Mouse (Mus musculus): ENCODE results near the gene Rrp7a. TPM values are rescaled to one million over a fixed set of nuclear protein-coding genes. Genes with fewer than 3 reads are reported as not detected.

Rrp7a gene
- total and polyA plus RNA-seq, 3 experiments, result 34.0 to 126 (median 73.2) TPM

DNA sequence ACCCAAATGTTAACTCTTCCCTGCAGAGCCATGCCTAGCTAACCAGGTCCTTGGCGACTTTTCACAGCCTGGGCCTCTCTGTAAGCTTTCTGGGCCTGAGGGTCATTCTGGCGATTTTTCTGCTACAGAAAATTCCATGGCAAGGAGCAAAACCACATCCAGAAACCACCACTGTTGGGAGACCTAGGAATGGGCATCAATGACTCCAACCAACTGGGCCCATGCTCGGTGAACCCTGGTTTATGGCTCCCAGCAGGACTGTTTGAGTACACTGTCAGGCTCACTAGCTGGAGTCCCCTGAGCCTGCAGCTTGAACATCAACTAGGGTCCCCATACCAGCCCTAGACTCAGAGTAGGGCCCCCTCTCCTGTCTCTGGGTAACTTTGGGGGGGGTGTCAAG is 45.7 kb upstream of the Rrp7a start:
- no peaks in the 10 kb centered on the region for H3K9me3 ChIP-seq (replicated peaks)
- peaks cover 64% of the 10 kb centered on the region for H3K36me3 ChIP-seq (replicated peaks)
- H3K4me3 ChIP-seq (ENCODE audit: low read depth, low read length), result no peak overlapping the region; the same call in 1 of the 2 replicates
- peaks cover 82% of the 10 kb centered on the region for H3K4me1 ChIP-seq (ENCODE audit: insufficient read depth, low read depth, low read length)
- TF ChIP-seq GATA1 (IDR thresholded peaks at IDR 0.05; ENCODE audit: borderline replicate concordance, low read length), result no peak
- no peak for TF ChIP-seq POLR2AphosphoS5 (IDR thresholded peaks at IDR 0.05; ENCODE audit: insufficient replicate concordance, low read depth, low read length)
- TF ChIP-seq GATA2 (IDR thresholded peaks at IDR 0.05; ENCODE audit: borderline replicate concordance, low read depth, low read length), result no peak
- TF ChIP-seq TAL1 (conservative IDR thresholded peaks at IDR 0.05; ENCODE audit: low read depth, low read length), result no peak
- no peak for TF ChIP-seq CTCF (IDR thresholded peaks at IDR 0.05; ENCODE audit: low read depth, low read length)
- no peak for DNase-seq (ENCODE audit: low spot score)
- ATAC-seq (ENCODE audit: extremely low read depth, insufficient number of reproducible peaks, low FRiP score, poor library complexity, severe bottlenecking), result no peak
- H3K27me3 ChIP-seq (ENCODE audit: insufficient read depth, low read length), result no peaks in the 10 kb centered on the region

DNA sequence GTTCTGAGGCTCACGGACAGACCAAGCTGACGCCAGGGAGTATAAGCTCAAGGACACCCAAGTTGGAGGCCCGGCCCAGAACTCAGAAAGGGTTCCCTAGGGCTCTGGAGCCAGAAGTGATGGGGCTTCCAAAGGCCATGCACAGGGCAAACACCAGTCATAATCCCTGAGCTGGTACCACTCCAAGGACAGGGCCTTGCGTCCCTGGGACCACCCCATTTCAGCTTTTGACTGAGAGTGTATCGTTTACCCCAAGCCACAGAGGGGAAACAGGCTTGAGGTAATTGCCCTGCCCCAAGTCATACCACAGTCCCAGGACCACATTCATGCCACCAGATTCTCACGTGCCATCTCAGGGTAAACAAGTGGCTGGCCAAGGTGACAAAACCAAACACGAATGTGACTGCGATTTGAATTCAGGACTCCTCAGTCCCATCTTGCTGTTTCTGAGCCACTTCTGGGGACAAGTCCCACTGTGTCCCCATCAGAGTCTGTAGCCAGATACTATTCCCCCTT is 45.0 kb upstream of the Rrp7a start:
- ATAC-seq (ENCODE audit: extremely low read depth, insufficient number of reproducible peaks, low FRiP score, poor library complexity, severe bottlenecking), result no peak
- TF ChIP-seq TAL1 (conservative IDR thresholded peaks at IDR 0.05; ENCODE audit: low read depth, low read length), result no peak
- TF ChIP-seq GATA1 (IDR thresholded peaks at IDR 0.05; ENCODE audit: borderline replicate concordance, low read length), result no peak
- TF ChIP-seq POLR2AphosphoS5 (IDR thresholded peaks at IDR 0.05; ENCODE audit: insufficient replicate concordance, low read depth, low read length), result no peak
- TF ChIP-seq GATA2 (IDR thresholded peaks at IDR 0.05; ENCODE audit: borderline replicate concordance, low read depth, low read length), result no peak
- no peak for TF ChIP-seq CTCF (IDR thresholded peaks at IDR 0.05; ENCODE audit: low read depth, low read length)
- Histone ChIP-seq H3K9me3 (replicated peaks) (no peaks in the 10 kb centered on the region), H3K36me3 (replicated peaks) (peaks cover 71% of the 10 kb centered on the region), H3K4me3 (ENCODE audit: low read depth, low read length) (peak overlapping the region; percentile 7; the same call in 1 of the 2 replicates), H3K27me3 (ENCODE audit: insufficient read depth, low read length) (no peaks in the 10 kb centered on the region), H3K4me1 (ENCODE audit: insufficient read depth, low read depth, low read length) (peaks cover 80% of the 10 kb centered on the region)
- no peak for DNase-seq (ENCODE audit: low spot score)

DNA sequence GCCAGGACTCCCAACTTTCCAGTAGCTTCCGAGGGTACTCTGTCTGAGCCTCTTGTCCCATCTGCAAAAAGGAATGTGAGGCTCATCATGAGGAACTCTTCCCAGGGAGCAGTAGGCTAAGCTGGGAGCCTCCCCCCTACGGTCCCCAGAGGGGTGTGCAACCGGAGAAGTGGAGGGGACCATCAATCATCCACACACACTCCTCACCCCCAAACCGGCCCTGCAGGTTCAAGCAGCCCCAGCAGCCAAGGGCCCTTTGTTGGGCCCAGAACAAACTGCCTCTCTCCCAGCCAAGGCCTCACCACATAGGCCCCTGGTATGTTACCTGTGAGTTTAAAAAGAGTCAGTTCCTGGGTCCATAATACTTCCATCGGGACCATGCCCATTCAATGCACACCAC is 44.5 kb upstream of the Rrp7a start:
- H3K9me3 ChIP-seq (replicated peaks), result no peaks in the 10 kb centered on the region
- peaks cover 80% of the 10 kb centered on the region for H3K4me1 ChIP-seq (ENCODE audit: insufficient read depth, low read depth, low read length)
- no peaks in the 10 kb centered on the region for H3K27me3 ChIP-seq (ENCODE audit: insufficient read depth, low read length)
- H3K4me3 ChIP-seq (ENCODE audit: low read depth, low read length), result no peak overlapping the region; the same call in 1 of the 2 replicates
- no peak for TF ChIP-seq TAL1 (conservative IDR thresholded peaks at IDR 0.05; ENCODE audit: low read depth, low read length)
- TF ChIP-seq GATA2 (IDR thresholded peaks at IDR 0.05; ENCODE audit: borderline replicate concordance, low read depth, low read length), result no peak
- TF ChIP-seq GATA1 (IDR thresholded peaks at IDR 0.05; ENCODE audit: borderline replicate concordance, low read length), result no peak
- no peak for TF ChIP-seq CTCF (IDR thresholded peaks at IDR 0.05; ENCODE audit: low read depth, low read length)
- TF ChIP-seq POLR2AphosphoS5 (IDR thresholded peaks at IDR 0.05; ENCODE audit: insufficient replicate concordance, low read depth, low read length), result no peak
- H3K36me3 ChIP-seq (replicated peaks), result peaks cover 76% of the 10 kb centered on the region
- ATAC-seq (ENCODE audit: extremely low read depth, insufficient number of reproducible peaks, low FRiP score, poor library complexity, severe bottlenecking) (no peak), DNase-seq (ENCODE audit: low spot score) (no peak)

DNA sequence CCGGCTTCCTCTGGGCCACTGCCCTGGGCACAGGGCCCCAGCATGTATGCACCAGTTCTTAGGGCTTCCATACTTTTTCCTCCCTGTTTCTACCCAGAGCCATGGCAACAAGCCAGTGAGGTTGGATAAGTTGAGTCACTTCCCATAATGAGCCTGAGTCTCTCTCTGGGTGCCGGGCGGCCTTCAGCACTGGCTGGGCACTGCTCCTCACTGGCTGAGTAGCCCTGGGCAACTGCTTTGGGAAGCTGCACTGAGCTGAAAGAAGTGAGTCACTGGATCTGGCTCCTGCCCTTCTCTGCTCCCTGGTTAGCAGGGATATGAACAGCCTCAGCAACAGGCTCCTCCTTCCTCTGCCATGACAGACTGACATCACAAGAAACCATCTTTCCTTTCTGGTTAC is 44.0 kb upstream of the Rrp7a start:
- TF ChIP-seq GATA1 (IDR thresholded peaks at IDR 0.05; ENCODE audit: borderline replicate concordance, low read length), result no peak
- TF ChIP-seq POLR2AphosphoS5 (IDR thresholded peaks at IDR 0.05; ENCODE audit: insufficient replicate concordance, low read depth, low read length), result no peak
- no peak for TF ChIP-seq TAL1 (conservative IDR thresholded peaks at IDR 0.05; ENCODE audit: low read depth, low read length)
- TF ChIP-seq GATA2 (IDR thresholded peaks at IDR 0.05; ENCODE audit: borderline replicate concordance, low read depth, low read length), result no peak
- no peak for TF ChIP-seq CTCF (IDR thresholded peaks at IDR 0.05; ENCODE audit: low read depth, low read length)
- Histone ChIP-seq H3K27me3 (ENCODE audit: insufficient read depth, low read length) (no peaks in the 10 kb centered on the region), H3K36me3 (replicated peaks) (peaks cover 81% of the 10 kb centered on the region), H3K9me3 (replicated peaks) (no peaks in the 10 kb centered on the region), H3K4me1 (ENCODE audit: insufficient read depth, low read depth, low read length) (peaks cover 83% of the 10 kb centered on the region), H3K4me3 (ENCODE audit: low read depth, low read length) (no peak overlapping the region; the same call in 1 of the 2 replicates)
- no peak for ATAC-seq (ENCODE audit: extremely low read depth, insufficient number of reproducible peaks, low FRiP score, poor library complexity, severe bottlenecking)
- DNase-seq (ENCODE audit: low spot score), result no peak

DNA sequence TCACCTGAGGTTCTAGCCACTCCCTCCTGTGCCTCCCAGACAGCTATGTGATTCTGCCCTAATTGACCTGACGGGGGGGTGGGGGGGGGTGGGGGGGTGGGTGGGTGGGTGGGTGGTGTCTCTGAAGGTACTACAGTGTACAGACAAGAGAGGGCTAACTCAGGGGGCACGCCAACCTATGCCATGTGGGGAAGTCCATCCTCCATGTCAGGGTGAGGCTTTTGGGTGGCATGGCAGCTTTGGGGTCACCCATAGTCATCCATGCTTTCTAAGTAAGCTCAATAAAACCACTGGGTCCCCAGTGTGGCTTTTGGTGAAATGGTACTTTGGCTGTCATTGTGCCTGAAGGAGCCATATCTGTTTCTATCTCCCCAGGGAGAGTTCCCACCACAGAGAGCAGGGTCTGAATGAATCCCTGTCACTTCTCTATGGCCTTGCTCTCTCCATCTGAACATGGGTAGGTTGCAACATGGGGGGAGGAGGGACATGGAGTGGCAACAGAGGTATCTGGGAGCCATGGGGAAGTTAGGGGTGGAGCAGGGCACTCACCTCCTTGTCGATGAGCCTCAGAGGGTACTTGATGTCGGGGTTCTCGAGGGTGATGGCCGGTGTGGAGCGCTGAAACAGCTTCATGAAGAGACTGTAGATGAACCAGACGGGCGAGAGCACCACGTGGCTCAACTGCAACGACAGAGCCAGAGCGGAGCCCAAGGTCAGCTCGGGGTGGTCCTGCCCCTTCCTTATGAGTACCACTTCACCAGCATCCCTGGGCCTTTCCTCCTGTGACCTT is 43.1 kb upstream of the Rrp7a start:
- TF ChIP-seq POLR2AphosphoS5 (IDR thresholded peaks at IDR 0.05; ENCODE audit: insufficient replicate concordance, low read depth, low read length) (no peak), GATA1 (IDR thresholded peaks at IDR 0.05; ENCODE audit: borderline replicate concordance, low read length) (no peak), GATA2 (IDR thresholded peaks at IDR 0.05; ENCODE audit: borderline replicate concordance, low read depth, low read length) (no peak), TAL1 (conservative IDR thresholded peaks at IDR 0.05; ENCODE audit: low read depth, low read length) (no peak), CTCF (IDR thresholded peaks at IDR 0.05; ENCODE audit: low read depth, low read length) (no peak)
- no peak for DNase-seq (ENCODE audit: low spot score)
- Histone ChIP-seq H3K4me1 (ENCODE audit: insufficient read depth, low read depth, low read length) (peaks cover 81% of the 10 kb centered on the region), H3K9me3 (replicated peaks) (no peaks in the 10 kb centered on the region), H3K36me3 (replicated peaks) (peaks cover 87% of the 10 kb centered on the region), H3K27me3 (ENCODE audit: insufficient read depth, low read length) (no peaks in the 10 kb centered on the region), H3K4me3 (ENCODE audit: low read depth, low read length) (peak overlapping the region; percentile 55; the same call in 1 of the 2 replicates)
- ATAC-seq (ENCODE audit: extremely low read depth, insufficient number of reproducible peaks, low FRiP score, poor library complexity, severe bottlenecking), result no peak

DNA sequence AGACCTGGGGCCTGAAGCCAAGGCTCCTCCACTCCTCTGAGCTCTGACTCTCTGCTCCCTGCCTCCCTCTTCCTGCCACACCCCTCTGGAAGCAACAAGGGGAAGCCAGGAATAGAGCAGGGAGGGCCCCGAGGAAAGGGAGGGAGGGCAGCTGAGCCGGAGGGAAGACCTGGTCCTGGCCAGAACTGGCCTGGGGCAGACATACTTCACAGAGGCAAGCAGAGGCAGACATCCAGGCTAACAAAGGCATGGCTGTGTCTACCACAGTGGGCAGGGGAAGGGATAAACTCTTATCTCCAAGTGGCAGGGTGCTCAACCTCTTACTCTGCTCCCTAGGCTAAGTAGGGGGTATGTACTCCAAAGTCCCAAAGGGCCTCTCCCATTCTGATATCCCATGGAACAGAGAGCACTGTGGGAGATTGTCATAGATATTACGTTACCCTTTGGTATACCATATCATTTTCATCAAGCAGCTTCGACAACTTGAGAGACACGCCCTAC is 42.4 kb upstream of the Rrp7a start:
- Histone ChIP-seq H3K4me3 (ENCODE audit: low read depth, low read length) (peak overlapping the region; percentile 46; the same call in 1 of the 2 replicates), H3K9me3 (replicated peaks) (no peaks in the 10 kb centered on the region), H3K4me1 (ENCODE audit: insufficient read depth, low read depth, low read length) (peaks cover 78% of the 10 kb centered on the region), H3K27me3 (ENCODE audit: insufficient read depth, low read length) (no peaks in the 10 kb centered on the region), H3K36me3 (replicated peaks) (peaks cover 92% of the 10 kb centered on the region)
- ATAC-seq (ENCODE audit: extremely low read depth, insufficient number of reproducible peaks, low FRiP score, poor library complexity, severe bottlenecking) (peak; percentile 75), DNase-seq (ENCODE audit: low spot score) (peak; percentile 54)
- TF ChIP-seq CTCF (IDR thresholded peaks at IDR 0.05; ENCODE audit: low read depth, low read length) (no peak), POLR2AphosphoS5 (IDR thresholded peaks at IDR 0.05; ENCODE audit: insufficient replicate concordance, low read depth, low read length) (no peak), TAL1 (conservative IDR thresholded peaks at IDR 0.05; ENCODE audit: low read depth, low read length) (peak; percentile 75), GATA1 (IDR thresholded peaks at IDR 0.05; ENCODE audit: borderline replicate concordance, low read length) (no peak), GATA2 (IDR thresholded peaks at IDR 0.05; ENCODE audit: borderline replicate concordance, low read depth, low read length) (no peak)
